Mouse (Mus musculus) left cerebral cortex, adult 18-20 months (tissue): ENCODE measurements around the gene Stat1. TPM values are rescaled to one million over a fixed set of nuclear protein-coding genes. Genes with fewer than 3 reads are reported as not detected.

Experiments
- DNase-seq, 2 experiments: peaks; one replicate each; pipeline ENCODE4 v3.0.0; 2021 to 2022; ENCODE audit warnings: low spot score in 2 of 2, mixed read lengths in 1 of 2
- total RNA-seq, 2 experiments: library from RNA; stranded (reverse); gene quantifications; 2 replicates each; pipeline ENCODE4 v1.2.3; 2021

The Stat1 gene
- total RNA-seq, 2 experiments from 2014 or later: 17.2 to 21.9 TPM

DNA sequence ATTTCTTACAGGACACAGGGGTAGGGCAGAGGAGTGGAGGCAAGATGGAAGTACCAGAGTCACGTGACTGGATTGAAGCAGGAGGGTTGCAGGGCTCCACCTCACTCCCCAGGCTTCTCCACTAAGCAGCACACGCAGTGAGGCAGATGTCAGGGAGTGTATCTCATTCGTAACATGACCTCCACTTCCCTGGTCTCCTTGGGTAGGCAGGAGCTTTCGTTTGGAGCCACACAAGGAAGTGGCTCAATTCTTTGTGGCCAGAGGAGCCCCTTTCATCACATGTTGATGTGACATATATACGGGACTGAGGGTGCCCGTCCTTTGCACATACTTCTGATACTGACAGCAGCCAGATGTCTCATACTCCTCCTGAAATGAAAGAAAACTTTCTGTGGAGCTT is 10.6 kb downstream of the Stat1 start:
- DNase-seq: no peak

- DNase-seq: no peak
Observed at GRCm38 (mm10) chr1:52131787-52132377, 12.6 kb downstream of the Stat1 start.

- DNase-seq: no peak
Observed at GRCm38 (mm10) chr1:52133254-52133653, 14.0 kb downstream of the Stat1 start.

DNA sequence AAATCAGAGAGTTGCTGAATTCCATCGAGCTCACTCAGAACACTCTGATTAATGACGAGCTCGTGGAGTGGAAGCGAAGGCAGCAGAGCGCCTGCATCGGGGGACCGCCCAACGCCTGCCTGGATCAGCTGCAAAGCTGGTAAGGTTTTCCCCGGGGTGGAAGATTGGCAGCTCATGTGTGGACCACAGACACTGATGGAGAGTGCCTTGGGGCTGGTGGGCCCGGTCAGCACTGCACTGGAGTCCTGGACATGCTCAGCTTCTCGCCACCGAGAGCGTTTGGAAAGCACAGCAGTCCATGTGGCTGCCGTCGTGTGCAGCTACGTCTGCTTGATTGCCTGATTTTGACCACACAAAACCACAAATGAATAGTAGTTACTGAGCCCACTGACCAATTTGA is 18.1 kb downstream of the Stat1 start:
- DNase-seq: no peak

DNA sequence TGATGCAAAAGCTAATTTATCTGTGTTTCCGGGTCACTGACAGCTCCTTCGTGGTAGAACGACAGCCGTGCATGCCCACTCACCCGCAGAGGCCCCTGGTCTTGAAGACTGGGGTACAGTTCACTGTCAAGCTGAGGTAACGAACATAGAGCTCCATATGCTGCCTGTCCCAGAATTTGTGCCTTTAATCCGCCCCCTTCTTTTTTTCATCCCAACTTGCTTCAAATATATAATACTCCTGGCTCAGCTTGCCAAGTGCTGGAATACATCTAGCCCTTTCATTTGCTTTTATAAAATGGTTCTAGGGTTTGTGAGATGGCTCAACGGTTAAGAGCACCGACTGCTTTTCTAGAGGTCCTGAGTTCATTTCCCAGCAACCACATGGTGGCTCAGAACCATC is 21.3 kb downstream of the Stat1 start:
- peak in 1 of 2 experiments; percentile 48 for DNase-seq

DNA sequence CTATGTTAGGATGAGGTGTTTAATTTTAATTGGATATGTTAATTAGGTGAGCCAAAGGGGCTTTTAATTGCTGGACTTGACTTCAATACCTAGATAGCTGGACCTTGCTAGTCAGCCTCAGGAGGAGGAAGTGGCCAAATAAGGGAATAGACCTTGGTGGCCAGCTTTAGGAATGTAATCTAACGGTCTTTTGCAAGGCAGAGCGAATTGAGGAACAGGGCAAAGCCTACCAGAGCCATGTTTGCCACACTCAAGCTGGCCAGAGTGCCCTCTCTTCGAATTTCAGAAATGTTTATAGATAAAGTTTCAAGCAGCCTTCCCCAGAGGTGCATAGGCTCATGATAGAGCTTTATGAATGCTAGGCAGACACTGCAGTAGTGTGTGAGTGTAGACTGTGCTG is 22.2 kb downstream of the Stat1 start:
- DNase-seq: no peak

DNA sequence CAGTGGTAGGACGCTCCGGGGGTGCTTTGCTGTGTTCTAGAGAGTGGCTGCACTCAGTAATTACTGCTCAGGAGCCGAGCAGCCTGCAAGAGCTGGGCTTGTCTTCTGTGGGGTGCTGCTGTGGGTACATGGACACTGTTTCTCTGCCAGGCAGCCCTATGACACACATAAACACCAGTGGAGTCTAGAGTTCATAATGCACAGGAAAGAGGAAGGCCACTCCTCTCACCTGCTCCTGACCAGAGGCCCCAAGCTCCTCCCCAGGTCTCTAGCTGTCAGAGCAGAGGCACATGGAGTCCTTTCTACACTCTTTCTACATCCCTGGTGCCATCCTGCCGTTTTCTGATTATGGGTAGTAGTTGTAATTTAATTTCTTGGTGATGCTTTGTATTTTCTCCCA is 22.9 kb downstream of the Stat1 start:
- no peak for DNase-seq

GRCm38 (mm10) chr1:52143191-52143590 is 24.0 kb downstream of the Stat1 start:
- no peak for DNase-seq

- no peak for DNase-seq
Observed at GRCm38 (mm10) chr1:52143596-52144156, 24.4 kb downstream of the Stat1 start.

- no peak for DNase-seq
Observed at GRCm38 (mm10) chr1:52144907-52145306, 25.7 kb downstream of the Stat1 start.

DNA sequence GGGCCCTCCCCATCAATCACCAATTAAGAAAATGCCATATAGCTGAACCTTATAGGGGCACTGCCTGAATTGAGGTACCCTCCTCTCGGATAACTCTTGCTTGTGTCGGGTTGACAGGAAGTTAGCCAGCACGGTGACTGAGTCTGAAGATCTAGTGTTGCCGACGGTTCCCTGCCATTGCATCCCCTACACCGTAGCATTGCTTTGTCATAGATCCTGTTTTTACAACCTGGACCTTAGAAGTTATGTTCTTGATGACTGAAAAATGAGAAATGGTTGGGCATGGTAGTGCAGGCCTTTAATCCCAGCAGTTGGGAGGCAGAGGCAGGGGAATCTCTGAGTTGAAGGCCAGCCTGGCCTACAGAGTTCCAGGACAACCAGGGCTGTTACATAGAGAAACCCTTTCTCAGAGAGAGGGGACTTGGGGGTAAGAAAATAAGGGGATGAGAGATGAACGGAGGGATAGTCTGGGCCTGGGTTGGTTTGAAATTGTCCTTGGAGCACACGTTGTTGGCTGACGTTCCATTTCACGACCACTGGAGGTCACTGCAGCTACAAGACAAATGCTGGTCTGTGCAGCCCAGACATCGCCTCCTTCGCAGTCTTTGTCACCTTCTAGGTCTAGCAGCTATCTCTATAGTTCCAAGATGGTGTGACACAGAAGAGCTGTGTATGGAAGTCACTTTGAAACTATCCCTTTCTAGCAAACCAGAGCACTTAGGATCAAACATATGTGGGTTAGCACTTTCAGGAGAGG is 27.2 kb downstream of the Stat1 start:
- DNase-seq: peak; percentile 59 to 71

- no peak for DNase-seq
Observed at GRCm38 (mm10) chr1:52147431-52147830, 28.2 kb downstream of the Stat1 start.

DNA sequence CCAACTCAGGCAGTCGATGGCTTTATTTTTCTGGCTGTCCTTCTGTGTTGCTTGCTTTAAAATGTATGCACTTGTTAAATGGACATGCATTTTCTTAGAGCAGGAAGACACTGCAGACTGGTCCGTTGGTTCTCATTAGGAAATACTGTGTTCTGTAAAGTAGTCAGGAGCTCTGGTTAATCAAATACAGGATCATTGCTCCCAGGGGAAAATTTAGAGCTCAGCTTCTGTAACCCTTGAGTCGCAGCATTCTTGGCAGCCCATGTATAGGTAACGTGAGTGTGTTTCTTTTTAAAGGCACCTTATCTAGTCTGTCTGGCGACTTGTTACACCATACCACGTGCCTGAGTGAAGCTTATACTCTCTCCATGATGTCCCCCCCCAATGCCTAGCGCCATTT is 28.9 kb downstream of the Stat1 start:
- DNase-seq: no peak

DNA sequence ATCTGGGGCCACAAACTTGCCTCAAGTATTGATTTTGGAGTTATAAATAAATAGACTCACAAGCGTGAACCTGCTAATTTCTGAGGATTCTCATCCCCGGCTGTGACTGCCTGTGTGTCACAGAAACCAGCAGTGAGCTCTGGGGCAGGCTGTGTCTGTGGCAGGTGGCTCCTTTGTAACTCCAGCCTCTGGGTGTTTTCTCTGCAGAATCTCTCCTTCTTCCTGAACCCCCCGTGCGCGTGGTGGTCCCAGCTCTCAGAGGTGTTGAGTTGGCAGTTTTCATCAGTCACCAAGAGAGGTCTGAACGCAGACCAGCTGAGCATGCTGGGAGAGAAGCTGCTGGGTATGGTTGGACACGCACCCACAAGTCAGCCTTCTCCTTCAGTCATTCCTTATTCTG is 29.5 kb downstream of the Stat1 start:
- DNase-seq: no peak

GRCm38 (mm10) chr1:52149934-52150346 is 30.7 kb downstream of the Stat1 start:
- peak; percentile 46 to 64 for DNase-seq

- no peak for DNase-seq
Observed at GRCm38 (mm10) chr1:52150676-52151075, 31.4 kb downstream of the Stat1 start.

DNA sequence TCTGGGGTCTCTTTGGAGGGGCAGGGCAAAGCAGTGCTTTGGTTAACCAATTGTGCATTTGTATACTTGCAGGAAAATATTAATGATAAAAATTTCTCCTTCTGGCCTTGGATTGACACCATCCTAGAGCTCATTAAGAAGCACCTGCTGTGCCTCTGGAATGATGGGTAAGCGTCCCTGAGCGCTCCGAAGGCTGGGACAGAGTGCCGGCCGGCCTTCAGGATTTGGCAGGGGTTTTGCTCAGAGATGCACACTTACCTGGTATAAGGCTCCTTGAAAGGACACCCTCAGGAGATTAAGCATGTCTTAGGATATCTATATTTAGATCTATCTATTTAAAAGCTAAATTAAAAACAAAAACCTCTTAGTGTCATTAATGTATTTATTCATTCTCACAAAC is 31.9 kb downstream of the Stat1 start:
- DNase-seq: no peak

DNA sequence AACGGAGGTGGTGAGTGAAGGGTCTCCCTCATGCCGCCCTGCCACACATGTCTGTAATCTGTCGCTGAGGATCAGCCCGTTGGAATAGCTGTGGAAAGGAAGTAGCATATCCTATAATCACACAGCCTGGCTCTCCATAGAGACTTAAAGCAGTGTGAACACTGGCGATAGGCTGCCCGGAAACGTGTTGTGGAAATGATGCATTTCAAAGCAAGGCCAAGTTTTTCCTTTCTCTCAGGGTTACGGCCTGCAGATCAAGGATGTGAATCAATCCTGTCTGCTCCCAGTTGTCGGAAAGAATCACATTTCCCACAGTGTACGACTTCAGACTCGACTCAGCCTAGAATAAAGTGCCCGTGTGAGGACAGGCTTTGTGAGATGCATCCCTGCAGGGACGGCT is 33.1 kb downstream of the Stat1 start:
- DNase-seq: no peak

DNA sequence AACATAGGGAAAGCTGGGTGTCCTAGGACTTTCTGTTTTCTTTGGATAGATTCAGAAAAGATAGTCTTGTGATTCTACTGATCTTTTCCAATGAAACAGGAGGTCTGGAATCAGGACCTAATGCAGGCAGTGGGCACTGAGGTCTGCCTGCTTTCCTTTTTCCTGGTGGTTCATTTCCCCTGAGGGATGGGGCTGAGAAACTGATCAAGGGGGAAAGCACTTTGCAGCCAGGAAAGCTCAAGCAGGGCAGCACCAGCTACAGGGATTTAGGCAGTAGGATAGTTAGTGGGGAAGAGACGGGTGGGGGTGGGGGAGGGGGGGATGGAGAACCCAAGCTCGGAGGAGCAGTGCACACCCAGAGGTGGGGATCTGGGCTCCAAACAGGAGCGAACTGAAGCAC is 33.7 kb downstream of the Stat1 start:
- DNase-seq: no peak

GRCm38 (mm10) chr1:52154890-52155289 is 35.6 kb downstream of the Stat1 start:
- no peak for DNase-seq

GRCm38 (mm10) chr1:52156351-52156750 is 37.1 kb downstream of the Stat1 start:
- peak in 1 of 2 experiments; percentile 33 for DNase-seq

GRCm38 (mm10) chr1:52158040-52158439 is 38.8 kb downstream of the Stat1 start:
- DNase-seq: no peak
